Mouse (Mus musculus) inflammation-experienced regulatory T-cells, adult 16 weeks (primary cell): ENCODE data around the gene Rhbdf1. TPM values are rescaled to one million over a fixed set of nuclear protein-coding genes. Genes with fewer than 3 reads are reported as not detected.

Source experiments
- polyA plus RNA-seq: library from polyadenylated mRNA; unstranded; fragments of 100-300 nt; shearing (Covaris generic); gene quantifications from one replicate; pipeline ENCODE4 v1.2.1, GENCODE M21; 2017

The Rhbdf1 gene
- 1.2 TPM for polyA plus RNA-seq

DNA sequence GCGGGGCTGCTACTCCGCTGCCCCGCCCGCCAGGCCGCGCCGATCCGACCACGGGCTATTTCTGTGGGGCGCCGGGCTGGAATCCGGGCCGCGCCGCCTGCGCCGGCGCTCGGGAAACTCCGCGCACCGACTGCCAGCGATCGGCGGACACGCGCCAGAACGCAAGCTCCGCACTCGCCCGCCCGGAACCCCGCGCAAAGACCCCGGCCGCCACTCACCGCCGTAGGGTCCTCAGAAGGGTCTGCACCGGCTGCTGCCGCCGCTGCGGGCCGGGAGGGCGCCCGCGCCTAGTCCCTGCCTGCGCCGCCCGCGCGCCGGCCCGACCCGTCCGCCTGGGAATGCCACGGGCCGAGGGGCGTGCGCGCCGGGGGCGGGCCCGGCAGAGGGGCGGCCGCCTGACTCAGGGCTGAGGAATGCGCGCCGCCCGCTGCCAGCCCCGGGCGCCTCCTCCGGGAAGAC is at the start of gene Rhbdf1:
Gene Rhbdf1 (minus strand): TSS at position 350 of the 459 bp plus-strand sequence.

DNA sequence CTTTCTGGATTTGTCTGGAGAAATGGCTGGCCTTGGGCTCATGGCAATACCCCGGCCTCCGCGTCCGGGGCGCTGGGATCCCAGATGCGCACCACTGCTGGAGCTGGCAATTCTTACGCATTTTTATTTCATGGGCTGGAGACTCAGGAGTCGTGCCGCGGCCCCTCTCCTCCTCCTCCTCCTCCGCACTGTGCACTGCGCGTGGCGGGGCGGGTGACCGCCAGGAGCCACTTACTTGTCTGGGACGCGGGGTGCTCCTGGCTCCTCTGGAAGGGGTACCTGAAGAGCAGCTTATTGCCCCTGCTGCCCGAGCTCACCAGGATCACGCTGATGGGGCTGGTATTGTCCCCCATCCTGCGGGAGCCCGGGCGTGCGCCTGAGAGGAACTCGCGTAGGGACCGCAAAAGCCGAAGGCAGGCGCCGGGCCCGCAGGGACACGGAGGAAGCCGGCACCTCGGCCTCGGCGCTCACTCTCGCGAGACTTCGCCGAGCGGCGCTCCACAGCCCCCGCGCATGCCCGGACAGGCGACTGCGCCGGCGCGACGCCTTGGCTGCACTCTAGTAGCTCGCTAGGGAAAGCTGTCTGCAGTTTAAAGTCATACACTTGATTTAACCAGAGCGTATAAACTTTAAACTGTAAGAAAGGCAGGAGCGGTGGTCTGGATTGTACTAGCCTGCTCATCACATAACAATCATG is 45.2 kb upstream of the Rhbdf1 start, which contains the start of gene Nprl3:
Gene Nprl3 (minus strand): TSS at position 520 of the 697 bp plus-strand sequence.

DNA sequence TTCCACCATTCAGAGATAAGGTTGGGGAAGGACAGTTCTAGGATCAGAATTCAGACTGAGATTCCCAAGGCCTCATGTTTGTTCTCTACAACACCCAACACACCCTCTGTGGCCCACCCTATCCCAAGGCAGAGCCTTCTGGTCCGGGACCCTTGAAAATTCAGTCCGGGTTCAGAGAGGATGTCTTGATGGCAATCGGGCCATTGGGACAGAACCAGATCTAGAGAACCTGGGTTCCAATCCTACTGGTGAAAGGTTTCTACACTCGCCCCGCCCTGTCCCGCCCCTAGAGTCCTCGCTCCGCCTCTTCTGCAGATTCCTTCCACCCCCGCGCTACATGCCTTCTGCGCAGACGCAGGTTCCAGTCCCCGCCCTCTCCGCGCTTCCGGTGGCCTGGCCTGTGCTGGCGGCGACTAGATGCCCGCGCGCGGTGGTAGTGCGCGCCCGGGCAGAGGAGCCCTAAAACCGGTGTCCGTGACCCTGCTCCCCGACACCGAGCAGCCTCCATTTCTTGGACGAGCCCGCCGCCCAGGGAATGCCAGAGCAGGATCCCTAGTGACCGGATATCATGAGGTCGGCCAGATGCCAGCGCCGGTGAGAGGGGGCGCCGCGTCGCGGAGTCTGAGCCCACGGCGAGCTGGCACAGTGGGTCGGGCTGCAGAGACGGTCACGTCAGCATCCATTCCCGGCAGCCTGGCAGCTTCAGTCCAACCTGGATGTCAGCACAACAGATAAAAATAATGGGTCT is 4.2 kb upstream of the Rhbdf1 start, which contains the start of gene Mpg:
Gene Mpg (plus strand): TSS at position 382 of the 748 bp plus-strand sequence.

DNA sequence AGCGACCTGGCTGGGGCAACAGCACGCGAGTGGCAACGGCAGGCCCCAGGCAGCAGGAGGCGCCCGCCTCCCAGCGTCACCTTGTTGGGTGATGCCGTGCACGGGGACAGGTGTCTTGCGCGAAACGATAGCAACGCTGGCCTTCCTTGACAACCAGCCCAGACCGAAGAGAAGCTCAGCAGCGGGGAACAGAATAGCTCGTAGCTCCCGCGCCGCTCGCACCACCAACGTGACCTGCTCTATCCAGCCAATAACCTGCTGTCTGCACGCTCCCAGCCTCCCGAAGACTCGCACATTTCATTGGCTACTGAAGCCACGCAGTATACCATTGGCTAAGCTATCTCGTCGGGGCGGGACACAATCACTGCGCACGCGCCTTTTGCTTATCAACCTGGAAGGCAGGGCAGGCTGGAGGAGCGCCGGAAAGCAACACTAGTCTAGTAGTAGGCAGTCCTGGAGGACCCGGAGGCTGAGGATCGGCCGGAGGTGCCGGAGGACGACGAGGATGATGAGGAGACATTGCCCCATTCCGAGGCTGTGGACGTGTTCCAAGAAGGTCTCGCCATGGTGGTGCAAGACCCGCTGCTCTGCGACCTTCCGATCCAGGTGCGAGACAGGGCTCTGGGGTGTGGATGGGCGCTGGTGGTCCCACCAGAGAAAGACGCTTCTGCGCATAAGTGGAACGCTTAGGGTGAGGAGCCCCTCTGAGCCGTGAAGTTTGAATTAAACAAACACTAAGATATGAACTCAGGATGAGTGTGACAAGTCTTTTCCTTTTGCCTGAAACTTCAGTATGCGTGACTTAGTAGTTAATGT is 16.8 kb downstream of the Rhbdf1 start, which contains the start of gene Snrnp25:
Gene Snrnp25 (plus strand): TSS at position 358 of the 816 bp plus-strand sequence.

DNA sequence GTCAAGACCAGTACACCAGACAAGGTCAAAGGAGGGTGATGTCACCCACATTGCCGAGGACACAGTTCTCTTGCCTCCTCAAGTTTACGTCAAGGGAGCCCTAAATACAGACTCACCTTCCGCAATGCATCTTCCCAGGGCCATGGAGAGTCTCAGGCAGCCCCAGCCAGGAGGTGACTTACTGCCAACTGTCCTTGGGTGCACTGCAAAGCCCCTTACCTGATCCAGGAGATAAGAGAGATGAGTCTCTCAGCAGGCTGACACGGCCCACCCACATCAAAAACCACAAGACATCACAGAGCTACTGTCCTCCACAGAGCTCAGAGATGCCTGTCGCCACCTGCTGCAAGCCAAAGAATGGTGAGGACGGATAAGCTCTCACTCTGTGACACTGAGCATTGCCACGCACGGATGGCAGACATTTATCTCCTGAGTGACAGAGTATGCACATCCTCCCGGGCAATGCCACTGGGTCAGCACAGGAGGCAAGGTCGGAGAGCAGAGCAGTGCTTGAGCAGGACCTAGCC is 22.0 kb downstream of the Rhbdf1 start, which contains the start of gene Il9r:
Gene Il9r (minus strand): TSS at position 205 of the 527 bp plus-strand sequence.

Other genes with a start within 250 kb of the Rhbdf1 start
- 122 TPM for gene Nsg2, start 221.8 kb downstream of the Rhbdf1 start, polyA plus RNA-seq
- gene Il9r, start 22.0 kb downstream of the Rhbdf1 start, polyA plus RNA-seq, result 20.5 TPM
- gene Snrnp25, start 16.9 kb downstream of the Rhbdf1 start, polyA plus RNA-seq, result 46.3 TPM
- gene Mpg, start 4.2 kb upstream of the Rhbdf1 start, polyA plus RNA-seq, result 40.8 TPM
- gene Nprl3, start 45.4 kb upstream of the Rhbdf1 start, polyA plus RNA-seq, result 78.9 TPM
- not detected for gene Hba-x, start 54.1 kb upstream of the Rhbdf1 start, polyA plus RNA-seq
- 377 TPM for gene Hba-a1, start 61.2 kb upstream of the Rhbdf1 start, polyA plus RNA-seq
- not detected for gene Hbq1b, start 64.7 kb upstream of the Rhbdf1 start, polyA plus RNA-seq
- 586 TPM for gene Hba-a2, start 74.2 kb upstream of the Rhbdf1 start, polyA plus RNA-seq
- gene Hbq1a, start 77.8 kb upstream of the Rhbdf1 start, polyA plus RNA-seq, result not detected
- 0.12 TPM for gene Sh3pxd2b, start 125.5 kb upstream of the Rhbdf1 start, polyA plus RNA-seq
- 5.0 TPM for gene Ubtd2, start 233.1 kb upstream of the Rhbdf1 start, polyA plus RNA-seq